Mouse (Mus musculus) cortical plate, adult 2 months (tissue): Measurements from ENCODE around the gene Ddr2. TPM values are rescaled to one million over a fixed set of nuclear protein-coding genes. Genes with fewer than 3 reads are reported as not detected.

Experiments used
- H3K27ac ChIP-seq: fragments of 200-500 bp; 2 replicates; pipeline ENCODE4 v1.5.1; 2012; ENCODE audit warnings: low read length, control low read depth, inconsistent platforms; ENCODE audit not compliant: insufficient read depth
- H3K4me1 ChIP-seq: fragments of 200-500 bp; 2 replicates; pipeline ENCODE4 v1.6.1; 2011; ENCODE audit warnings: low read length; ENCODE audit not compliant: control insufficient read depth, insufficient read depth
- H3K4me3 ChIP-seq: fragments of 200-500 bp; 2 replicates; pipeline ENCODE4 v1.5.1; 2011; ENCODE audit warnings: mild to moderate bottlenecking, low read length, control low read depth; ENCODE audit not compliant: insufficient read depth
- CTCF ChIP-seq: fragments of 200-500 bp; IDR thresholded peaks from 2 replicates; pipeline ENCODE4 v1.5.1; 2011; ENCODE audit warnings: mild to moderate bottlenecking, control low read depth, low read length; ENCODE audit not compliant: insufficient read depth; ENCODE audit errors: extremely low read depth
- POLR2A ChIP-seq: fragments of 200-500 bp; IDR thresholded peaks from 2 replicates; pipeline ENCODE4 v1.6.1; 2011; ENCODE audit warnings: mild to moderate bottlenecking, low read length, control low read depth; ENCODE audit not compliant: insufficient read depth; ENCODE audit errors: extremely low read depth
- polyA plus RNA-seq: library from polyadenylated mRNA; depleted of rRNA; stranded (reverse); fragments of >200 nt; gene quantifications from 2 replicates; pipeline ENCODE4 v1.2.3, GENCODE M21; 2012; rRNA removed

Ddr2 gene
- polyA plus RNA-seq: 3.2 and 4.0 TPM in 2 replicates

DNA sequence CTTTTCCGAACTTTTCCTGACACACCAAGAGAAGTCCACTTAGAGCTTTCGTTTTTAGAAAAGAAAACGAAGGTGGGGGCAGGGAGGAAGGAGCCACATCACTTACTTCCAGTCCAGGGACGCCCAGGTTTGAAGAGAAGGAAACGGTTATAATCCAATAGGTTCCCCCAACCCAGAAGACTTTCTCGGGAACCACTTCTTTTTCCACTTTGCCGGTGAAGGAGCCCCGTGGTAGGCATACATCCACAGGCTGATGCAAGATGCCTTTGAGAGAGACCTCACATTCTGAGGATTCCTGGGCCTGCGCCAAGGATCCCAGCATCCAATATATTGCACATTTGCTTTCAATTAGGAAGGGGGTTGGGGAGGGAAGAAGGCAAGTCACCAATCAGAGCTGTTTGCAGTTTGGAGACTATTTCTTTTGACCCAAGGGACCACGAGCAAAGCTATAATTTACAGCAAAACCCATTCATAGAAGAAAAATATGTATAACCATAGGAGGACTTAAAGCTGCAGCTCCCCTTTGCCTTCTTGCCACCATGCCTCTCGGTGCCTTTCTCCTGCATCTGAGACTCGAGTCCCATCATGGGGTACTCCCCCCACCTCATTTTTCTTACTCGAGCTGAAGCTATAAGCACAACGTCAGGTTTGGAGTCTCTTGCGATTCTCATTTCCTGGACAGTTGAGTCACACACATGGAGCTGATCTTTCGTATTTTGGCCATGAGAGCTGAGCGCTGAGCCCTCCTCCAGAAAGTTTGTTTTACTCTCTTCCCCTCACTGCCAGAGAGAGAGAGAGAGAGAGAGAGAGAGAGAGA lies at the start of gene Ddr2:
Gene Ddr2, minus strand, starts transcription at position 247 of the 817 bp plus-strand sequence.
- H3K27ac ChIP-seq: no peak within 1 kb of the TSS
- TF ChIP-seq CTCF (no peak), POLR2A (no peak)
- no peaks in the 10 kb centered on the region for H3K4me1 ChIP-seq
- peak within 1 kb of the TSS; percentile 19 for H3K4me3 ChIP-seq

DNA sequence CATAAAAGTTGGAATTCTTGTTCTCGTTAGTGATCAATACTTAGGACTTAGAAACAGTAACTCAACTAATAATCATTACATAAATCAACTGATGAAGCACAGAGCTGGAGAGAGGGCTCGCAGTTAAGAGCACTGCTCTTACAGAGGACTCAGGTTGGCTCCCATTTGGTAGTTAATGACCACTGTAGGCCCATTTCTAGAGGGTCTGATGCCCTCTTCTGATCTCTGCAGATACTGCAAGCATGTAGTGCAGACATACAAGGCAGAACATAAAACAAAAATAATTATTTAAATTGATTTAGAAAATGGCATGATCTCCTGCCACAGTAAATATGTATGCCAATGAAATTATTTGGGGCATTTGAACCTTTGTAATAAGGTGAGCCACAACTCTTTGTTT lies 49.1 kb upstream of the Ddr2 start:
- Histone ChIP-seq H3K4me3 (no peak overlapping the region), H3K4me1 (no peaks in the 10 kb centered on the region; the same call in none of the 2 replicates), H3K27ac (no peak overlapping the region)
- TF ChIP-seq POLR2A (no peak), CTCF (no peak)

DNA sequence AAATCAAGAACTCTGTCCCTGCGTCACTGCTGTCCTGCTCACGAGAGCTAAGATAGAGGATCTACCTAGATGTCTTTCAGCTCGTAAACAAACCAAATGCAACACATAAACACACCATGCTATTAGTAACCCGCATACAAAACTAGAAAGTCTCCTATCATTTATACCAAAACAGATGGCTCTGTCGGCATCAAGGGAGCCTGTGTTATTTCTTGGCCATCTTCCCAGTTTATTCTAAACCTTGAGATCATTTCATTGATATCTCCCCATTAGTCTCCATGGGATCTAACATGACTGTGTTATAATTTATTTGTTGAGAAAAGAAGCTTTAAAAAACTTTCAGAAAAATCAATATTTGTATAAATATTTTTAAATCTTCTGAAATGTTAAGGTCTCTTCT lies 45.2 kb upstream of the Ddr2 start:
- TF ChIP-seq POLR2A (no peak), CTCF (no peak)
- Histone ChIP-seq H3K27ac (no peak overlapping the region), H3K4me1 (no peaks in the 10 kb centered on the region; the same call in 1 of the 2 replicates), H3K4me3 (no peak overlapping the region)

DNA sequence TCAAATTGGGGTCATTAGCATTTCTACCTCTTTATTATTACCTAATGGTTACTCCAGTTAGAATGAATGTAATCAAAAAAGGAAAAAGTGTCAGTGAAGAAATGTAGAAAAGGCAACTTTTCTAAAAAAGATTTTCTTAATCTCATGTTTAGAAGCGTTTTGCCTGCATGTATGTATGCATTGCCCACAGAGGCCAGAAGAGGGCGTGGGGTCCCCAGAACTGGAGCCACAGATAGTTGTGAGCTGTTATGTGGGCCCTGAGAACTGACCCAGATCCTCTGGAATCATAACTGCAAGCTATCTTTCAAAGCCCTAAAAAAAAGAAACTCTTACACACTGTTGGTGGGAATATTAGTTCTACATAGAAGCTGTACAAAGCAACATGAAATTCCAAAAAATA lies 44.7 kb upstream of the Ddr2 start:
- H3K4me1 ChIP-seq: no peaks in the 10 kb centered on the region; the same call in 1 of the 2 replicates
- no peak for TF ChIP-seq CTCF
- no peak for TF ChIP-seq POLR2A
- no peak overlapping the region for H3K4me3 ChIP-seq
- H3K27ac ChIP-seq: no peak overlapping the region

DNA sequence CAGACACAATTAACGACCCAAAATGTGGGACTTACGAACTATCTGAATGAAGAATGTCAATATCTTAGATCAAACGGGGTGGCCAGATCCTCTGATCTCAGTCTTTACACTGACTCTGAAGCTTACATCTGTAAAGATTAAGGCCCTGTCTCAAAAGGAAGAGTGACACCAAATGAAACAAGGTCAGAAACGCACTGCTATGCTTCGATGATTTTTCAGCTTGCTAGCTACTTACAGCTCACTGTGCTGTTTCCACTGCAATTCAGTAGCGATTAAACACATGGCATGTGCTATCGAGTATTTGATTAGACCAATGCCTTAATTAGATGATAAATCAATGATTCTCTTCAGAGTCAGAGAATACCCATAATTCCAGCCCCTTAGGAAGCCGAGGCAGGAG lies 43.4 kb upstream of the Ddr2 start:
- TF ChIP-seq CTCF (no peak), POLR2A (no peak)
- Histone ChIP-seq H3K4me3 (no peak overlapping the region), H3K4me1 (no peaks in the 10 kb centered on the region; the same call in 1 of the 2 replicates), H3K27ac (no peak overlapping the region)

DNA sequence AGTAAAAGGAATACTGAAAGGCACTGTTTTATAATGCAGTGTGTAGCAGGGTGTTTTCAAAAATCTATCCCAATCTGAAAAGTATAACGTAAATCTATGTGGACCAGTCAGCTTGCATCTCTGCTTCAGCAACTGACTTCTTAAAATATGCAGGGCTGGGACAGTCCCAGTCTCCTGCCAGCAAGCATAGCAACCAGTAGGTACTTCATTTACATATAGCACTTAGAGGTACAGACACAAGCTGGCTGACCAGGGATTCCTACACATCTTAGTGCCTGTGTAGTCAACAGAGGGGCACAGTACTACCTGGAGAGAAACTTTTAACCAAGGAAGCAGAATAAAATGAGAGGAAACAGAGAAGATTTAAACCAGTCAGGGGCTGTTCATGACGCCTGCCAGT lies 42.0 kb upstream of the Ddr2 start:
- Histone ChIP-seq H3K4me1 (no peaks in the 10 kb centered on the region; the same call in 1 of the 2 replicates), H3K4me3 (no peak overlapping the region), H3K27ac (no peak overlapping the region)
- TF ChIP-seq CTCF: no peak
- no peak for TF ChIP-seq POLR2A

DNA sequence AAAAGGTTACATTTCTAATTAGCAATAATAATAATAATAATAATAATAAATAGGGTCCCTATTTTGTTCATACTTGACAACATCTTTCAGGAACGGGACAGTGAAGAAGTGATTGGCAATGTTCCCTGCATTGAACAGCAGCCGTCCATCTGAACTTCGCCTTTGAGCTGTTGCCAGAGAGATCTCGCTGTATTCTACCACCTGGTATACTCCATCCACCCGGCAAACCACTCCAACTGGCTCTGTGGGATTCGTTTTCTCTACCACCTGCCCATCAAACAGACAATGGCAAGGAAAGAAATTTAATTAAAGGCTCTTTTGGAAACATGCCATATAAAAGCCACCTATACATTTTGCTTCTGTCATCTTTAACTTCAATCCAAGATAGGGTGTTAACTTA lies 40.3 kb upstream of the Ddr2 start:
- TF ChIP-seq CTCF (no peak), POLR2A (no peak)
- no peak overlapping the region for H3K27ac ChIP-seq
- H3K4me3 ChIP-seq: no peak overlapping the region
- H3K4me1 ChIP-seq: no peaks in the 10 kb centered on the region; the same call in 1 of the 2 replicates

DNA sequence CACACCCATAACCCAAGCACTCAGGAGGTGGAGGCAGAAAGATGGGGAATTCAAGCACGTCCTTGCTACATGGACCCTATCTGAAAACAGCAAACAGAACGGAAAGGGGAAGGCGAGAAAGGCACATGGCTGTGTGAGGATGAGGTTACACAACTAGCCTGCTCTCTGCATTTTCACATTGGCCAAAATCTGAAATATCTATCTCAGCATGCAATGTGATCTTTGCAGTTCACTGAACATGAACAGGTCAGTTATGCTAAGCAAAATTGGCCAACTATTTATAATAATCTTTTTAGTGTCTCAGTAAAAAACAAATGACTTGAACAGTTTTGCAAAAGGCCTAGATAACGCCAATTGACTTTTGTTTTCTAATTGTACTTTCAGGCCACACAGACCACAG lies 39.2 kb upstream of the Ddr2 start:
- Histone ChIP-seq H3K27ac (no peak overlapping the region), H3K4me3 (no peak overlapping the region), H3K4me1 (no peaks in the 10 kb centered on the region)
- TF ChIP-seq POLR2A (no peak), CTCF (no peak)

DNA sequence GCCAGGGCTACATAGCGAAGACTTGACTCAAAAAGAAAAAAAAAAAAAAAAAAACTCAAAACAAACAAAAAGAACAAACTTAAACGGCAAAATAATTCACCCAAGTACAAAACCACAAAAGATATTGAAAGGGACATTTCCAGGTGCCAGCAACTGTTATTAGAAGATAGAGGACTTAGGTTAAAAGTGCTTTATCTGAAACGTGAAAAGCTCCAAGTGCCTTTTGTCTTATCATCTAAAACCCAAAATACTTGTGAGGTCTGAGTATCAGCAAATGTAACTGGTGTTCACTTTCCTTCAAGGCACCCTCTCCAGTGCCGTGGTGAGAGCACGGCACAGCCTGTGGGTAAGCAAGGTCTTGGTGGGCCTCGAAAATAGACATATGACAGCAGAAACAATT lies 38.0 kb upstream of the Ddr2 start:
- TF ChIP-seq CTCF (no peak), POLR2A (no peak)
- Histone ChIP-seq H3K4me3 (no peak overlapping the region), H3K27ac (no peak overlapping the region), H3K4me1 (no peaks in the 10 kb centered on the region)

DNA sequence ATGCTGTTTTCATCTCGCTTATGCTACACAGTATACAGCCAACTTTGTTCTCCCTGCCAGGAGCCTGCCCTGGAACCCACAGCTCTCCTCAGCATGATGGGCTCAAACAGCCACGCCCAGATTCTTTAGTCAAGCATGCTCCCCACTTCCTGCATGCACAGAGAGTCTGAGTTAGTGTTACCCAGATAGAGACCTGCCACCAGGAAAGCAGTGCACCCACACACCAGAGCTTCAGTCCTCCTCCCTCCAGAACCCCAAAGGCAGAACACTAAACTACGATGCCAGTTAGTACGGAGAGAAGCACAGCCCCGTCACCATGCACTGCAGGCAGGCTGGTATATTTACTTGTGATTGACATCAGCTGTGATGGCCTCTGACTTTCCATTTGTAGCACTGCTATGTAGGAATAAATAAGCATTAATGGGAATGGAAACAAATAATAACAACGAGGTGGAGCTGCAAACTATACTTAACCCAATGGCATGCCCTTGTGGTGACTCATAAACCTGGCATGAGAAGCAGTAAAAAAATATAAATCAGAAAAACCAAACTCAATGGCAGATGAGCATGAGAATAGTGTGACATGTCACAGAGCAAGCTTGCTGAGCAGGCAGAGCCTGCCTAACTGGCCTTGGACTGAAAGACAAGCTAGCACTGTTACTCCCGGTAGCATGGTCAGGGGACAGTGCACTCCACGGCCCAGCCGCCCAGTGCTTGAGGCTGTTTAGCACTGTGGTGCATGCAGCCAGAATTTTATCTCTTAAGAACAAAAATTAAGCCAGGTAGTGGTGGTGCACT lies 37.3 kb upstream of the Ddr2 start:
- no peak overlapping the region for H3K4me3 ChIP-seq

More for the DNA sequence above, 37.3 kb upstream of the Ddr2 start:
- H3K27ac ChIP-seq: no peak overlapping the region
- TF ChIP-seq CTCF: no peak
- no peak for TF ChIP-seq POLR2A
- H3K4me1 ChIP-seq: no peaks in the 10 kb centered on the region
